Mouse (Mus musculus) lung, adult 2 months (tissue): ENCODE data around the gene 2210010C04Rik. TPM values are rescaled to one million over a fixed set of nuclear protein-coding genes. Genes with fewer than 3 reads are reported as not detected.

Experiments
- DNase-seq: peaks from one replicate; pipeline ENCODE4 v3.0.0; 2022
- H3K4me1 ChIP-seq: fragments of 200-500 bp; 2 replicates; pipeline ENCODE4 v1.6.1; 2011; ENCODE audit warnings: low read length; ENCODE audit not compliant: control insufficient read depth, insufficient read depth
- H3K4me3 ChIP-seq: fragments of 200-500 bp; replicated peaks from 2 replicates; pipeline ENCODE3; 2011; ENCODE audit warnings: low read depth, mild to moderate bottlenecking, control low read depth, low read length; ENCODE audit errors: extremely low read depth
- CTCF ChIP-seq: fragments of 200-500 bp; IDR thresholded peaks from 2 replicates; pipeline ENCODE4 v1.5.1; 2011; ENCODE audit warnings: mild to moderate bottlenecking, low read length, control low read depth; ENCODE audit not compliant: insufficient read depth
- POLR2A ChIP-seq: fragments of 200-500 bp; IDR thresholded peaks from 2 replicates; pipeline ENCODE4 v1.6.1; 2011; ENCODE audit warnings: low read depth, mild to moderate bottlenecking, control low read depth, low read length, borderline replicate concordance; ENCODE audit errors: extremely low read depth
- WGBS: fragments of 180-500 bp; shearing (Covaris S2); methylation state at CpG from one replicate; pipeline ENCODE4 v1.1.7; 2018; 5-methylcytosine and 5-hydroxymethylcytosine counted together
- polyA plus RNA-seq: library from polyadenylated mRNA; depleted of rRNA; stranded (reverse); fragments of >200 nt; gene quantifications from 2 replicates; pipeline ENCODE4 v1.2.3, GENCODE M21; 2012; rRNA removed

2210010C04Rik gene
- 0.14 and 3.2 TPM in 2 replicates for polyA plus RNA-seq

- H3K4me1 ChIP-seq, result no peaks in the 10 kb centered on the region
- no peak for DNase-seq
- H3K4me3 ChIP-seq, result no peak within 1 kb of the TSS
- no peak for TF ChIP-seq CTCF
- no peak for TF ChIP-seq POLR2A
Measured at GRCm38 (mm10) chr6:41035409-41035808, at the start of gene 2210010C04Rik. Gene 2210010C04Rik (minus strand): TSS chr6:41035509.

GRCm38 (mm10) chr6:41080121-41080520 is 44.8 kb upstream of the 2210010C04Rik start:
- no peak for TF ChIP-seq POLR2A
- TF ChIP-seq CTCF, result no peak
- no peaks in the 10 kb centered on the region for H3K4me1 ChIP-seq
- DNase-seq, result no peak
- no peak overlapping the region for H3K4me3 ChIP-seq

GRCm38 (mm10) chr6:41078539-41079303 is 43.4 kb upstream of the 2210010C04Rik start:
- TF ChIP-seq CTCF (no peak), POLR2A (no peak)
- no peaks in the 10 kb centered on the region for H3K4me1 ChIP-seq
- DNase-seq, result no peak
- WGBS, result 55% methylated on average over 3 of the region's 3 CpGs
- H3K4me3 ChIP-seq, result no peak overlapping the region

- Histone ChIP-seq H3K4me1 (no peaks in the 10 kb centered on the region), H3K4me3 (no peak overlapping the region)
- TF ChIP-seq CTCF (no peak), POLR2A (no peak)
- no peak for DNase-seq
- 54% methylated on average over 2 of the region's 2 CpGs for WGBS
Measured at GRCm38 (mm10) chr6:41075753-41076152, 40.4 kb upstream of the 2210010C04Rik start.

- no peak for DNase-seq
- no peaks in the 10 kb centered on the region for H3K4me1 ChIP-seq
- no peak overlapping the region for H3K4me3 ChIP-seq
- TF ChIP-seq POLR2A, result no peak
- no peak for TF ChIP-seq CTCF
- WGBS, result 86% methylated on average over 6 of the region's 6 CpGs
Measured at GRCm38 (mm10) chr6:41063332-41063731, 28.0 kb upstream of the 2210010C04Rik start.

GRCm38 (mm10) chr6:41062746-41063145 is 27.4 kb upstream of the 2210010C04Rik start:
- no peak for TF ChIP-seq POLR2A
- TF ChIP-seq CTCF, result no peak
- WGBS, result 52% methylated on average over 3 of the region's 3 CpGs
- Histone ChIP-seq H3K4me3 (no peak overlapping the region), H3K4me1 (no peaks in the 10 kb centered on the region)
- DNase-seq, result no peak

GRCm38 (mm10) chr6:41062081-41062480 is 26.8 kb upstream of the 2210010C04Rik start:
- H3K4me3 ChIP-seq, result no peak overlapping the region
- TF ChIP-seq POLR2A, result no peak
- no peak for TF ChIP-seq CTCF
- no peak for DNase-seq
- WGBS, result 70% methylated on average over 2 of the region's 2 CpGs
- H3K4me1 ChIP-seq, result no peaks in the 10 kb centered on the region

- no peak for DNase-seq
- no peak overlapping the region for H3K4me3 ChIP-seq
- H3K4me1 ChIP-seq, result no peaks in the 10 kb centered on the region
- no peak for TF ChIP-seq POLR2A
- no peak for TF ChIP-seq CTCF
- 69% methylated on average over 5 of the region's 5 CpGs for WGBS
Measured at GRCm38 (mm10) chr6:41061085-41061484, 25.8 kb upstream of the 2210010C04Rik start.

- TF ChIP-seq POLR2A (no peak), CTCF (no peak)
- DNase-seq, result no peak
- no peak overlapping the region for H3K4me3 ChIP-seq
Measured at GRCm38 (mm10) chr6:41057653-41058052, 22.3 kb upstream of the 2210010C04Rik start.

GRCm38 (mm10) chr6:41055581-41055980 is 20.3 kb upstream of the 2210010C04Rik start:
- TF ChIP-seq CTCF (0 out of 2 replicates have a peak, but pooled peaks have one; percentile 10), POLR2A (no peak)
- 28% methylated on average over 2 of the region's 2 CpGs for WGBS
- Histone ChIP-seq H3K4me3 (no peak overlapping the region), H3K4me1 (no peaks in the 10 kb centered on the region)
- DNase-seq, result peak; percentile 4

More at GRCm38 (mm10) chr6:41057653-41058052, 22.3 kb upstream of the 2210010C04Rik start:
- no peaks in the 10 kb centered on the region for H3K4me1 ChIP-seq
- WGBS, result 54% methylated on average over 5 of the region's 5 CpGs
